Mouse (Mus musculus) 416B (cell line): Measurements from ENCODE around the gene Retreg3.
"Not testable (repeated sequence)": the region's sequence is repeated elsewhere in the genome, so short reads cannot be mapped to it uniquely, and the experiment has no call there.

Source experiments
- DNase-seq: peaks from one replicate; pipeline ENCODE4 v3.0.0; 2011; ENCODE audit warnings: low read depth

Retreg3 gene

GRCm38 (mm10) chr11:101148751-101149150 is 29.1 kb upstream of the Retreg3 start:
- no peak for DNase-seq

- no peak for DNase-seq
Observed at GRCm38 (mm10) chr11:101146377-101146776, 26.7 kb upstream of the Retreg3 start.

DNA sequence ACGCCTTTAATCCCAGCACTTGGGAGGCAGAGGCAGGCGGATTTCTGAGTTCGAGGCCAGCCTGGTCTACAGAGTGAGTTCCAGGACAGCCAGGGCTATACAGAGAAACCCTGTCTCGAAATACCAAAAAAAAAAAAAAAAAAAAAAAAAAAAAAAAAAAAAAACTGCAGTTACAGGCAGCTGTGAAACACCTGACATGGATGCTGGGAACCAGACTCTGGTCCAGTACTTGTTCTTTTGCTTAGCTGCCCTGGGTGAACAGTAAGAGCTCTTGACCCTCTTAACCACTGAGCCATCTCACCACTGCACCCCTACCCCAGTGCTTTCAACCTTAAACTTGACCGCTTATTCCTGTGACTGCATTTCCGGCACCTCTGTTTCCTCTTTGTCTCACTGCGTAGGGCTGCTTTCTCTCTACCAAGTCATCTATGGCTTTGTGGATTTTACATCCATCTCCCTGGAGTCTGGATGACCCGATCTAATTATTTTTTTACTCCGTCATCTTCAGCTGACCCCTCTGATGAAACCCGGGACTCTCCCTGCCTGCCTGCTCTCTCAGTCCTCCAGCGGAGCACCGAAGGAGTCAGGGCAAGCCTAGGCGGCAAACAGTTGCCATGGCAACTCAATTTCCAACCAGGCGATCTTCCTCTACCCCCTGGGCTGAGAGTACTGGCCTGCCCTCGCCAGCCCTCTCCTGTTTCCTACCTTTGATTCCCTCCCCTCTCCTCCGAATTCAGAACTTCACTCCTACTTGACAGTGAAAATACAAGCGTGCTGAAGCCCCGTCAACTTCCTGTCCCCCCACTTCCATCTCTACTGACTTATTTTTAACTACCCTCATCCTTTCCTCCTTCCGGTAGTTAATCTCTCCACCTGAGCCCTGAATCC is 23.9 kb upstream of the Retreg3 start:
- DNase-seq, result peak; percentile 86

- DNase-seq, result no peak
Observed at GRCm38 (mm10) chr11:101142215-101142967, 22.7 kb upstream of the Retreg3 start.

DNA sequence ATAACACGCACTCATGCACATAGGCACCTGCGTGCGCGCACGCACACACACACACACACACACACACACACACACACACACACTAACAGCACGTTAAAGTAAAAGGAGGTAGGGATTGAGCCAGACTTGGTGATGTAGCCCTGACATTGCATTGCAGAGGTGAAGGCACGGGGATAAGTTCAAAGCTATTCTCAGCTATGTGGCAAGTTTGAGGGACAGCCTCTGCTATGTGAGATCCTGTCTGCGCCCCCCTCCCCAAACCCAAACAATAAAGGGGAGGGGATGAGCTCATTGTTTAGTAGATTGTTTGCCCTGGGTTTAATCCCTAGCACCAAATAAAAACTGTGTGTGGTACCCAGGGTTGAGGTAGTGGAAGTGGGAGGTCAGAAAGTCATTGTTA is 21.4 kb upstream of the Retreg3 start:
- no peak for DNase-seq

GRCm38 (mm10) chr11:101140164-101140819 is 20.6 kb upstream of the Retreg3 start:
- DNase-seq, result no peak

DNA sequence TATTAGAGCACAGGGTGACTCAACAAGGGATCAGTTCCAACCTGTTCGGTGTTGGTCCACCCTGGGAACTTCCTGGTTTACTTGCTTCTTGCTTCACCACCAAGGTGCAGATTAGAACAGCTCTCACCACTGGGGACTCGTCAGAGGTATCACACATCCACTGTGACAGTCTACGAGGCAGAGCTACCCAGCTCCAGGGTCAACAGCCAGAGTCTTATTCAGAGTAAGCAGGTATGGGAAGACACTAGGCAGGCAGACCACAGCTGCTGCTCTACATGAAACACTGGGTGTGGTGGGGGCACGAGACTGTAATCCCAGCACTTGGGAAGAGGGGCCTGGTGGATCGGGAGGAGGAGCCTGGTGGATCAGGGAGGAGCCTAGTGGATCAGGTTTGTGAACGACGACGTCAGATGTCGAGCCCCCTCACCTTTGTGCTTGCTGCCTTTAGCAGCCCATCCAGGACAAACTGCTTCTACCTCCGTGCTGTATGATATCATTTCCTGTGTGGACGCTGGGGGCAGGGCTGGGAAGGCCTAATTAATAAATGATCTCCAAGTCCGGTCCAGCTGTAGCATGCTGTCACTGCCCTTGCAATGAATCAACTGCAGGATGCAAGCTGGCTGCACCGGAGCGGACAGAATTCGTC is 19.0 kb upstream of the Retreg3 start:
- no peak for DNase-seq

- DNase-seq, result no peak
Observed at GRCm38 (mm10) chr11:101137000-101137399, 17.3 kb upstream of the Retreg3 start.

DNA sequence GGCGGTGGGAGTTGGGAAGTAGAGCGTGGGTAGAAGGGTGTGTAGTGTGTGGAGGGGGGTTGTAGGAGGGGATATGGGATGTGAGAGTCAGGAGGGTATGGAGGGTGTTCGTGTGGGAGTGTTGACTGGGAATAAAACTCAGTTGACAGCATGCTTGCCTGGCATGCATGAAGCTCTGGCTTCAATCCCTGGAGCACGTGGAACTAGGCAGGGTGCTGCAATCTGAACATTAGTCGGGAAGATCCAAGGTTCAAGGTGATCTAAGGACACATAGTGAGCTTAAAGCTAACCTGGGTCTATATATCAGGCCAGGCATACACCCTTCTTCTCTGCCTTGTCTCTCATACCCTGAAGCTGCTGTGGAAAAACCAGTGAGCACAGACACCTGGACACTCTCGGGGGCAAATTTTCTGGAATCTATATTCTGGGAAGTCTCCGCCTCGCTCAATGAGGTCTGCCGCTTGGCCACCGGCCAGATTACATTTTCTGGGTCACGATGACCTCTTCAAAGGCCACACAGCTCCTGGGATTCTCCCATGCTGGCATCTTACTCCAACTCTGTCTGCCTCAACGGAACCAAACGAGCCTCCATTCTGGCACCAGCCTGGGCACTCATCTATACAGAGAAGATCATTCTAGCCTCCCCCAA is 14.6 kb upstream of the Retreg3 start:
- DNase-seq, result no peak

DNA sequence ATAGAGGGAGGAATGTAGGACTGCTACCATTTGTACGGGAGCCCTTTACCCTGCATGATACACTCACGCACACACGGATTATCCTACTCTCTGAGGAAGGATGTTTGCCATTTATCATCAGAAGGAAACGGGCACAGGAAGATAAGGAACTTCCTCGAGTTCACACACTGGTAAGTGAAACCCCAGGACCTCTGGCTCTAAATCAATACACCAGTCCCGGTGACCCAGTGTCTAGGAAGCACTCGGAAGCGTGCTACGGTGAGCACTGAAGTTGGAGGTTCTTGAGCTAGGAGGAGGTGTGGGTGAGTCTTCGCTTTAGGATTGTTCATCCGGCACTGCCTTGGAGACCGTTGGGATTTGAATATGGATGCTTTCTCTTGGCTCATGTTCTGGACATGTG is 13.3 kb upstream of the Retreg3 start:
- DNase-seq, result no peak

DNA sequence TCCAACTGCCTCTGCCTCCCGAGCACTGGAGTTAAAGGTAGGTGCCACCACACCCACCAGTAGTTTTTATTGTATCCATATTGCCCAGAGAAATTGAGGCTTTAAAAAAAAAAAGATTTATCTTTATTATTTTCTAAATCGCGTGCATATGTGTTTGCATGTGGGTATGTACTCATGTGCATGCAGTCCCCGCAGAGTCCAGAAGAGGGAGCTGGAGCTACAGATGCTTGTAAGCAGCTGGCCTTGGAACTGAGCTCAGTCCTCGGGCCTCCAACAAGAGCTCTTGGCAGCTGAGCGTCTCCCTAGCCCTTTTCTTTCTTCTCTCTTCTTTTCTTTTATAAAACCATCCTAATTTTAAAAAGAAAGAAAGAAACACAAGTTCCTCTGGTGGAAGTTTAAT is 12.0 kb upstream of the Retreg3 start:
- peak; percentile 78 for DNase-seq

GRCm38 (mm10) chr11:101131187-101131586 is 11.5 kb upstream of the Retreg3 start:
- peak; percentile 37 for DNase-seq

DNA sequence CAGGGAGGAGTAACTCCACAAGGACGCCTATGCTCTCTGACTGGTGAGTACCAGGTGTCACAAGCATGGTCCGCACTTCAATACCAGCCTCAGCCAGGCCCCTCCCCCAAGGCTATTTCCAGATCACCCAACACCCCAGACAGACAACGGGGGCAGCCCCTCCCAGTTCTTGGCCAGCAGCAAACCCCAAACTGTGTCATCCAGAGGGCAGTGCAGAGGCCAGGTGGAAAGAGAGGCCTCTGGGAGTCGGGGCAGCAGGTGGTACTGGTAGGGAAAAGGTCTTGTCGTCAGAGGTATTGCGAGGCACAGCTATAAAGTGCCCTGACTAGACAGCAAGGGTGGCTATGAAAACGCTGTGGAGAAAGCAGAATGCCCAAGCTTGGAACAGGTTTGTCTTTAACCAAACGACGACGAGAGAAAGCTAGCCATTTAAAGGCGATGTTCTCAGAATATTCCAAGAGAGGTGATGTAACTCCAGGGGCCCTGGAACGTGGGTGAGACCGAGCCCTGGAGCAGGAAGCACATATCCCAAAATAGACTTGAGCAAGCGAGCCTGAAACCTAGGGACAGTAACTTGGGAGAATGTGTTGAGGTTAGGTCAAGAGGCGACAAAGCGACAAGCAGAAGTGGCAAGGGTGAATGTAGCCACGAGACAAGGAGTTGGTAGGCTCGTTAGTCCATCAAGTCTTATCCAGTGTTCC is 10.5 kb upstream of the Retreg3 start:
- DNase-seq, result no peak

DNA sequence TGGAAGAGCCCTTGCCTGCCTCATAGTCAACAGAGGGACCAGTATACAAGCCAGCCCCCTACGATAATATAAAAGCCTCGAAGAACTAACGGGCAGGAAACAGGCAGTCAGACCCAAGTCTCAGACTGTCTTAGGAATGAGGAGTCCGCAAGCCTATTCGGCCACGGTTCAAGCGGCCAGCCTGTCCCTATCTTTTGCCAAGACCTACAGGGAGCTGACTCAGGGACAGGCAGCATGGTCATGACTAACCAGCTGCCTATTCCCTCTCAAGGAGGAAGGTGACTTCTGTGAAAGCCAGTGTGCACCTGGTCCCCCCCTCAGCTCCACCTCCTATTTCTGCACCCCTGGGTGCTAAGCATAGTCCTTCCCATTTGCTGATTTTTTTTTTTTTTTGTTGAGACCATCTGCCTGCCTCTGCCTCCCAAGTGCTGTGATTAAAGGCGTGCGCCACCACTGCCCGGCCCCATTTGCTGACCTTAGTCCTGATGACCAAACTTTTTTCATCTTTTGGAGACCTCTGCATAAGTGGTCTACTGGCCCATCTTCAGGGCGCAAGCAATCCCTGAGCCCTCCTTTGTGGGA is 9.4 kb upstream of the Retreg3 start:
- DNase-seq, result no peak

- peak; percentile 37 for DNase-seq
Observed at GRCm38 (mm10) chr11:101127075-101127474, 7.4 kb upstream of the Retreg3 start.

GRCm38 (mm10) chr11:101125008-101125407 is 5.3 kb upstream of the Retreg3 start:
- DNase-seq, result not testable (repeated sequence)

- DNase-seq, result not testable (repeated sequence)
Observed at GRCm38 (mm10) chr11:101124494-101124893, 4.8 kb upstream of the Retreg3 start.

DNA sequence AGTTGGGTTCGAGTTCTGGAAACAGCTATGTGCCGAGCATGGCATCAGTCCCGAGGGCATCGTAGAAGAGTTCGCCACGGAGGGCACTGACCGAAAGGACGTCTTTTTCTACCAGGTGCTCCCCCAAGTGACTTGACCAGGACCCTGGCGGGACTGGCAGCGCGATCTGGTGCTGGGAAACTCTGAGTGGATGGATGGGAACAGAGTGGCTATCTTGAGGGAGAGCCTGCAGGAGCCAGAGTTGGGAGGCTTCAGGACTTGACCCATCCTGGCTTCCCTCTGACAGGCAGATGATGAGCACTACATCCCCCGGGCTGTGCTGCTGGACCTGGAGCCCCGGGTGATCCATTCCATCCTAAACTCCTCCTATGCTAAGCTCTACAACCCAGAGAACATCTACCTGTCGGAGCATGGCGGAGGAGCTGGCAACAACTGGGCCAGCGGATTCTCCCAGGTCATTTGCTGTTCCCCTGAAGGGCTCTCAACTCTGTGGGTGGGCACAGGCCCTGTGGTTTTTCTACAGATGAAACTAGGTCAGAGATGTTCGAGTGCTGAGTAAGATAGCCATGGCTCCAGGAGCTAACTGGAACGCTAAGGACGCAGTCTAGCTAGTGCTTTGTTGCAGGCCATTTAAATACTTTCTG is 974 bp upstream of the Retreg3 start:
- DNase-seq, result no peak

GRCm38 (mm10) chr11:101119131-101119760 is 447 bp downstream of the Retreg3 start:
- DNase-seq, result no peak

GRCm38 (mm10) chr11:101118105-101118504 is 1.6 kb downstream of the Retreg3 start:
- peak; percentile 61 for DNase-seq
